Mouse (Mus musculus): ENCODE results near the gene Dusp7.

- TF ChIP-seq CTCF (IDR thresholded peaks at IDR 0.05; ENCODE audit: low read depth, low read length), result no peak
- TF ChIP-seq POLR2A (IDR thresholded peaks at IDR 0.05; ENCODE audit: extremely low read depth, insufficient read depth, low read length), result no peak
These were observed 25.1 kb downstream of the Dusp7 start for GRCm38 (mm10) chr9:106393548-106393947.

All from liver, adult 2 months (tissue).